Mouse (Mus musculus) kidney, embryonic 16.5 days (tissue): ENCODE data around the gene Ntrk1. TPM values are rescaled to one million over a fixed set of nuclear protein-coding genes. Genes with fewer than 3 reads are reported as not detected.
A peak's percentile ranks its signal among the peaks of the same experiment; 100 is the strongest.

Experiments used
- ATAC-seq: fragments of 200-750 bp; cut with Nextera tagmentation; 2 replicates; pipeline ENCODE4 v1.8.0; 2017; ENCODE audit warnings: moderate TSS enrichment; ENCODE audit not compliant: low FRiP score, low TSS enrichment
- H3K27ac ChIP-seq: fragments of 300-500 bp; sonication (generic); 2 replicates; pipeline ENCODE4 v1.5.1; 2014; ENCODE audit warnings: low read length
- H3K27me3 ChIP-seq: fragments of 300-500 bp; sonication (generic); 2 replicates; pipeline ENCODE4 v1.6.1; 2014; ENCODE audit warnings: low read length, control low read depth, mixed read lengths; ENCODE audit not compliant: insufficient read depth
- H3K36me3 ChIP-seq: fragments of 300-500 bp; sonication (generic); 2 replicates; pipeline ENCODE4 v1.6.1; 2014; ENCODE audit warnings: low read length, control low read depth, mixed read lengths; ENCODE audit not compliant: insufficient read depth
- H3K4me1 ChIP-seq: fragments of 300-500 bp; sonication (generic); 2 replicates; pipeline ENCODE4 v1.6.1; 2014; ENCODE audit warnings: low read length, control low read depth, mixed read lengths; ENCODE audit not compliant: insufficient read depth
- H3K4me2 ChIP-seq: fragments of 300-500 bp; sonication (generic); replicated peaks from 2 replicates; pipeline ENCODE4 v1.6.1; 2014; ENCODE audit warnings: low read depth, low read length
- H3K4me3 ChIP-seq: fragments of 300-500 bp; sonication (generic); 2 replicates; pipeline ENCODE4 v1.5.1; 2014; ENCODE audit warnings: mild to moderate bottlenecking, low read length
- H3K9ac ChIP-seq: fragments of 300-500 bp; sonication (generic); replicated peaks from 2 replicates; pipeline ENCODE4 v1.6.1; 2014; ENCODE audit warnings: low read length
- H3K9me3 ChIP-seq: fragments of 300-500 bp; sonication (generic); 2 replicates; pipeline ENCODE4 v1.6.1; 2016; ENCODE audit warnings: low read length, control low read depth
- WGBS: fragments of 180-500 bp; shearing (Covaris S2); extraction: QIAGEN DNeasy Blood & Tissue Kit; methylation state at CpG from one replicate; pipeline ENCODE4 v1.1.7; 2014; 5-methylcytosine and 5-hydroxymethylcytosine counted together
- polyA plus RNA-seq: library from polyadenylated mRNA; unstranded; fragments of >200 nt; fragmentation: Nextera tagmentation; extraction: Ambion mirVana; gene quantifications from 2 replicates; pipeline ENCODE4 v1.2.1, GENCODE M21; 2015

The Ntrk1 gene
- polyA plus RNA-seq, 1 experiment from 2014 or later: 6.4 TPM

DNA sequence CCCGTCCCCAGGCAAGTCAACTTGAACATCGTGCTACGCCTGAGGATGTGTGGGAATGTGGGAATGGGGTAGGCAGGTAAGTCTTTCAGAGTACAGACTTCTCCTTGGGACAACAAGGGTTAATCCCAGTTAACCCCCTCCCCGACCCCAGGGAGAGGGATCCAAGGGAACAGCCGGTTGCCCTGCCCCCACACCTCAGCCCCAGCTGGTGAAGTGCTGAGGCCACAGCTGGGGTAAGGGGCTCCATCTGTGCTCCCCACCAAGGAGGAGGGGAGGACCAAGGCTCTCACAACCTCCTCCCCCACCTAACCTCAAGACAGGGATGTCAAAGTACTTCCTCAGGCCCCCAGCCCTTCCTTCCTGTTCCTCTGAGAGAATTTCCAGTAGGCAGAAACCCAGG, 5.2 kb downstream of the Ntrk1 start:
- 14% methylated on average over 5 of the region's 5 CpGs for WGBS
- ATAC-seq: no peak
- H3K9ac ChIP-seq: no peak overlapping the region; the same call in 1 of the 2 replicates

DNA sequence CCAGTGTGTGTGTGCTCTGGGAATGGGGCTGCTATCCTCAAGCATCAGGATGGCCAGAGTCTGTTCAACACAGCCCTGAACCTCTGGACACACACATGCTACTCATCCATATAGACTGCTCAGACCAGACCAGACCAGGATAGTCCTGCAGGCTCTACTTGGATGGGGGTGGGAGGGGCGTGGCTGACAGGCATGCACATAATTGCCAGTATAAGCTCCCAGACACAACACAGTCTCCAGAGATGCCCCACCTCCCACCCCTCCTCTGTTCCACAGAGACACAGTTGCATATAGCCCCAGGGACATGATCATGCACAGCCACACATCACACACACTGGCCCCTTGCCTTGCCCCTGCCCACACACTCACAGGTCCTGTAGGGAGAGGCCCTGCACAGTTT, 5.7 kb downstream of the Ntrk1 start:
- Histone ChIP-seq H3K4me3 (no peak overlapping the region), H3K27me3 (peaks cover 37% of the 10 kb centered on the region), H3K9ac (no peak overlapping the region; the same call in 1 of the 2 replicates), H3K4me1 (peaks cover 20% of the 10 kb centered on the region), H3K9me3 (no peaks in the 10 kb centered on the region), H3K27ac (no peak overlapping the region), H3K36me3 (no peaks in the 10 kb centered on the region), H3K4me2 (no peak overlapping the region)
- 80% methylated on average over 1 of the region's 1 CpGs for WGBS
- peak; percentile 35 for ATAC-seq

More for the DNA sequence above, 5.2 kb downstream of the Ntrk1 start:
- Histone ChIP-seq H3K9me3 (no peaks in the 10 kb centered on the region), H3K4me3 (no peak overlapping the region), H3K27ac (no peak overlapping the region), H3K27me3 (peaks cover 42% of the 10 kb centered on the region), H3K36me3 (no peaks in the 10 kb centered on the region), H3K4me1 (peaks cover 25% of the 10 kb centered on the region), H3K4me2 (no peak overlapping the region)

DNA sequence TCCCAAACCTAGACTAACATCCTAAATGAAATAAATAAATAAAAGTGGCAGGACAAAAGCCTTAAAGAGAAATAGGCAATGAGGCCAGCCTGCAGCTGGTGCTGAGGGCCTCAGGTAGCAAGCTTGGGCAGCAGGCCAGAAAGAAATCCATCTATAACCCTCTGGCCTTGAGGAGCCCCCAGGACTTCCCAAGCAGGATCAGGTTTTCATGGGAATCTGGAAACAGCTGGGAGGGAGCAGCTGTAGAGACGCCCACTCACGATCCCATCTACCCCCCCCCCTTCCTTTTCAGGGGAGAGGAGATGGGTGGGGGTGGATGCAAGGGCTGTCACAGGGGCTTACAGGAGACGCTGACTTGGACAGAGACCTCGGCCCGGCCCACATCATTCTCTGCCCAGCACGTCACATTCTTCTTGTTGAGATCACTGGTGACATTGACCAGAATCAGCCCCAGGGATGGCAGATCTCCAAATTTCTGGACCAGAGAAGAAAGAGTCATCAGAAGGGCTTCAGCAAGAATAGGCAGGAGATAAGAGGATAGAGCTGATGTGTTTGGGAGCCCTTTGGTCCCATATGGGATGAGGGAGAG, 9.2 kb downstream of the Ntrk1 start:
- no peak overlapping the region for H3K27ac ChIP-seq
- peaks cover 4% of the 10 kb centered on the region; the same call in 1 of the 2 replicates for H3K27me3 ChIP-seq
- H3K4me1 ChIP-seq: peaks cover 20% of the 10 kb centered on the region
- H3K9ac ChIP-seq: no peak overlapping the region
- no peak for ATAC-seq
- no peaks in the 10 kb centered on the region for H3K36me3 ChIP-seq
- no peak overlapping the region for H3K4me3 ChIP-seq
- WGBS: 35% methylated on average over 6 of the region's 6 CpGs
- H3K9me3 ChIP-seq: no peaks in the 10 kb centered on the region
- no peak overlapping the region for H3K4me2 ChIP-seq

DNA sequence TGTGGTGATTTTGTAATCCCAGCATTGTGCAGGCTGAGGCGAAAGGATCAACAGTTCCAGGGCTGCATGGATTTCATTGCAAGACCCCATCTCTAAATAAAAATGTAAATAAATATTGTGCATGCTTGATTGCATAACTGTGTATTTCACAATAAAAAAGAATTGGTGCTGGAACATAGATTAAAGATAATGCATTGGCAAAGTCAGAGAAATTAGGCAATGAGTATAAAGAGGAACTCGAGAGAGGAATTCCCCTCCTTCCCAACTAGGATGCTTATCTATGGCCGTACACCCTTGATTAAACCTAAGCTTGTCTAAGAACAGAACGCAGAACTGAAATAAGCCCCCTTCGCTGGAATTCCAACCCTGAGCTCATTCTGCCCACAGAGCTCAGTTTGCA, 9.8 kb downstream of the Ntrk1 start:
- 60% methylated on average over 5 of the region's 5 CpGs for WGBS
- Histone ChIP-seq H3K4me1 (peaks cover 20% of the 10 kb centered on the region), H3K4me2 (no peak overlapping the region), H3K9ac (no peak overlapping the region), H3K36me3 (no peaks in the 10 kb centered on the region), H3K27me3 (no peaks in the 10 kb centered on the region), H3K9me3 (no peaks in the 10 kb centered on the region), H3K27ac (no peak overlapping the region), H3K4me3 (no peak overlapping the region)
- ATAC-seq: no peak

DNA sequence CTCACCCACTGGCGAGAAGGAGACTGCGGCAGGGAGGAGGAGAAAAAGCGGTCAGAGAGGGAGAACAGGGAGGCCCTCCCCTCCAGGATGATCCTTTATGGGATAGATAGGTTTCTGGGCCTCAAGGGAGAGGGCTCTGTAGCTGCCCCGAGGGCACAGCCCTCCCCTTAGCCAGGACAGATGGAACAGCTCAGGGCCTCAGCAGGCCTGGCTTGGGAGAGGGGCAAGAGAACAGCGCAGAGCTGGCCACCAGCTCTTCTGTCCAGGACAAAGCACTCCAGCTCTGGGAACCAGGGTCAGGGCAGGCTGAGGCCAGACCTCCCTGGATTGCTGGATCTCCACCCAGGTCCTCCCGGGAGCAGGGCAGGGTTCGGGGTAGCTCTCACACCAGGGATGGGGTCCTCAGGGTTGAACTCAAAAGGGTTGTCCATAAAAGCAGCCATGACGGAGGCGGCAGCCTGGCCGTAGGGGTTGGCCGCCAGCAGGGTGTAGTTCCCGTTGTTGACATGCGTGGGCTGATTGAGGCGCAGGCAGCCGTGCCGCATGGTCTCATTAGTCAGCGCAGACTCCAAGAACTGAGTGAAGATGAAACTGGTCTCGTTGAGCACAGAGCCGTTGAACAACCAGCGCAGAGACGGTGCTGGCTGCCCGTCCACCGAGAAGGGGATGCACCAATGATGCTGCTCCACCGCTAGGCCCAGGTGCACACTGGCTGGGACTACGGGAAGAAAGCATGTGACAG, 11.5 kb downstream of the Ntrk1 start:
- Histone ChIP-seq H3K27me3 (peaks cover 9% of the 10 kb centered on the region; the same call in 1 of the 2 replicates), H3K27ac (peak overlapping the region; percentile 43; the same call in 1 of the 2 replicates), H3K9ac (no peak overlapping the region), H3K36me3 (no peaks in the 10 kb centered on the region), H3K9me3 (no peaks in the 10 kb centered on the region), H3K4me3 (no peak overlapping the region), H3K4me1 (peaks cover 20% of the 10 kb centered on the region), H3K4me2 (no peak overlapping the region)
- ATAC-seq: peak; percentile 65
- whole genome bisulfite sequencing: 69% methylated on average over 25 of the region's 25 CpGs

DNA sequence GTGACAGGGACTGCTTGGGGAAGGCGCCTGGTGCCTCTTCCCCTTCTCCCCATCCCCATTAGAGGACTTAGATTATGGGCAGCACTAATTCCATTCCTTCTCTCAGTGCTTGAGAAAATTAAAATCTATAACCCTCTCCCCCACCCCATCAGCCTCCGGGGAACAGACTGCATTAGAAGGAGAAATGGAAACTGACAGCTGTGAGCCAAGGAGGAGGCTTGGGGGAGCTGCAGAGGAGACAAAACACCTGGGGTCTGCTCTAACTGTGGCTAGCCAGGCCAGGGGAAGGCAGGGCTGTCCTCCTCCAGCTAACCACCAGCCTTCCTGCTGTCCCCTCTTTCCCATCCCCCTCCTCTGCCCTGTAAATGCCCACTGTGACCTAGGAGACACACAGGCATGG, 15.9 kb downstream of the Ntrk1 start:
- Histone ChIP-seq H3K27me3 (peaks cover 9% of the 10 kb centered on the region; the same call in 1 of the 2 replicates), H3K4me1 (peaks cover 16% of the 10 kb centered on the region), H3K36me3 (no peaks in the 10 kb centered on the region), H3K9ac (0 out of 2 replicates have a peak overlapping the region, but pooled peaks have one; percentile 26), H3K9me3 (no peaks in the 10 kb centered on the region), H3K4me2 (no peak overlapping the region), H3K27ac (no peak overlapping the region), H3K4me3 (no peak overlapping the region)
- WGBS: 43% methylated on average over 2 of the region's 2 CpGs
- no peak for ATAC-seq

DNA sequence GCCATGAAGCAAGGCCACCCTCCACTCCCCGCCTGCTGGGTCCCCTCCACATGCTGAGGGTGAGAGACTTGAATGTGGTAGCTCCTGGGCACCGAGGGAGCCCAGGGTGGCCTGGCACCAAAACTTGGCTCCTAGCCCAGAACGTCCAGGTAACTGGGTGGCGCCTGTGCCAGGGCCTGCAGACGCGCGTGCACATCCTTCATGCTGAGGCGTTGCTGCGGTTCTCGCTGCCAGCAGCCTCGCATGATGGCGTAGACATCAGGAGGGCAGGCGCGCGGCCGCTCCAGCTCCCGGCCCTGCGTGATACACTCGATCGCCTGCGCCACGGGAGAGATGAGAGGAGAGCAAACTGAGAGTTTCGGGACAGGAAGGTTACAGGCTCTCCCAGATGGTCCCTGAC, 16.7 kb downstream of the Ntrk1 start:
- H3K27me3 ChIP-seq: peaks cover 9% of the 10 kb centered on the region; the same call in 1 of the 2 replicates

DNA sequence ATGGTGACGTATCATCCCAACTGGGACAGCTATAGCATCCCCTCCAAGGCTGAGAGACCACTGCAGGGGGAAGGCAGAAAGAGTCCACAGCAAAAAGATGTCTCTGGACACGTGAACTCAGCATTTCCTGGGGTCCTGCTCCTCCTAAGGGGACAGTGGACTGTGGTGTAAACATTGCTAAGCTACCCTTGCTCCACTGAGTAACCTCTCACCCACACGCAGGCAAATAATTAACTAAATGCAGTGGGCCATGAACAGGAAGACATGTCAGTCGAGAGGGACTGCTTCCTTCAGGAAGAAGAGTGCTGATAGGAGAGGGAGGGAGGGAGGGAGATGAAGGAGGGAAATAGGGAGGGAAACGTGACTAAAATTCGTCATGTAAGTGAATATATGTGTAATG, 23.9 kb downstream of the Ntrk1 start:
- Histone ChIP-seq H3K9ac (no peak overlapping the region), H3K9me3 (no peaks in the 10 kb centered on the region), H3K4me1 (peaks cover 35% of the 10 kb centered on the region), H3K27me3 (no peaks in the 10 kb centered on the region), H3K36me3 (no peaks in the 10 kb centered on the region), H3K4me2 (no peak overlapping the region), H3K4me3 (no peak overlapping the region), H3K27ac (no peak overlapping the region; the same call in 1 of the 2 replicates)
- peak; percentile 32; the same call in 1 of the 2 replicates for ATAC-seq
- WGBS: 21% methylated on average over 6 of the region's 6 CpGs

More for the DNA sequence above, 16.7 kb downstream of the Ntrk1 start:
- peak overlapping the region; percentile 20 for H3K4me2 ChIP-seq
- peaks cover 16% of the 10 kb centered on the region for H3K4me1 ChIP-seq
- no peaks in the 10 kb centered on the region for H3K36me3 ChIP-seq
- 0 out of 2 replicates have a peak overlapping the region, but pooled peaks have one; percentile 12 for H3K9ac ChIP-seq
- H3K9me3 ChIP-seq: no peaks in the 10 kb centered on the region
- 53% methylated on average over 23 of the region's 23 CpGs for WGBS
- no peak overlapping the region for H3K4me3 ChIP-seq
- H3K27ac ChIP-seq: no peak overlapping the region
- no peak for ATAC-seq

DNA sequence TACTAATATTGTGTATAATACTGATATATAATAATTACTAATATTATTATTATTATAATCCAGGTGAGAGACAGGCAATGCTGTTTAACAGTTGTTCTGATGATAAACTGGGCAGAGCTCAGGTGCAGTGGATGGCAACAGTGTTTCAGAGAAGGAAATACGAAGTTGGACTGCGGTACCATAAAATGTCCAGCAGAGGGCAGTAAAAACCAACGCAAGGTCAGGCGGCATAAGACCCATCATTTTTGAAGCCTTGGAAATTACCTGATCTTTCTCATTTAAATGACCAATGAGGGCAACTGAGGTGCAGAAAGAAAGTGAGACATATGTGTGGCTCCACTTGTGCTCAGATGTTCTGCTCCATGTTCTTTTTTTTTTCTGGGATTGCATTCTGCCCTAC, 24.7 kb downstream of the Ntrk1 start:
- Histone ChIP-seq H3K36me3 (no peaks in the 10 kb centered on the region), H3K9ac (no peak overlapping the region), H3K27ac (no peak overlapping the region), H3K9me3 (no peaks in the 10 kb centered on the region), H3K27me3 (no peaks in the 10 kb centered on the region), H3K4me2 (no peak overlapping the region), H3K4me3 (no peak overlapping the region), H3K4me1 (peaks cover 43% of the 10 kb centered on the region)
- WGBS: 0% methylated on average over 4 of the region's 4 CpGs
- ATAC-seq: no peak

DNA sequence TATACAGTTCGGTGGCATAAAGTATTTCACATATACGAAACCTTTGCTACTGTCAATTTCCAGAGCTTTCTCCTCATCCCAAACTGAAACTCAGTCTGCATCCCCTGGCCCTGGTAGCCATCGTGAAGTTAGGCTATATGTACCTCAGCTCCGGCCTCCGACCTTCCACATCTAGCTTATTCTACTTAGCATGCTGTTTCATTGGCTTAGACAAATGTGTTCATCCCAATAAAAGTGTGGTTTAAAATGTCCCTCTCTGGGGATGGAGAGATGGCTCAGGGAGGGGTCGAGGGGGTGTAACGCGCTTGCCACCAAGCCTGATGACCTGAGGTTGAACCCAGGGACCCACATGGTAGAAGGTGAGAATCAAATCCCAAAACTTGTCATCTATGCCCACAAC, 25.5 kb downstream of the Ntrk1 start:
- H3K27ac ChIP-seq: no peak overlapping the region
- no peak overlapping the region for H3K4me3 ChIP-seq
- 80% methylated on average over 8 of the region's 8 CpGs for WGBS
- no peaks in the 10 kb centered on the region for H3K36me3 ChIP-seq
- no peak for ATAC-seq
- H3K9ac ChIP-seq: no peak overlapping the region
- no peak overlapping the region for H3K4me2 ChIP-seq
- H3K9me3 ChIP-seq: no peaks in the 10 kb centered on the region
- H3K27me3 ChIP-seq: no peaks in the 10 kb centered on the region
- H3K4me1 ChIP-seq: peaks cover 51% of the 10 kb centered on the region
